29 mouse cellular contexts compared by ENCODE assay signal in genomic region chr6:103335683-103336082, GRCm38 (mm10).
"Had no signal": no experiment of that assay in that cellular context is flagged by ENCODE, and none has a peak within 500 bp of the region (broad histone marks: within the 10 kb centered on the region; RNA-seq: fewer than 3 reads in every experiment).

No protein-coding gene starts in this region.

- H3K9me3 ChIP-seq: limb, embryonic 10.5 days; limb, embryonic 12.5 days; limb, embryonic 13.5 days; limb, embryonic 15.5 days; liver, embryonic 12.5 days; liver, embryonic 13.5 days; liver, embryonic 15.5 days; lung, embryonic 15.5 days; megakaryocyte, embryonic 14.5 days; midbrain, embryonic 10.5 days; midbrain, embryonic 12.5 days; midbrain, embryonic 13.5 days; midbrain, embryonic 15.5 days had no signal

- H3K4me1 ChIP-seq: limb, embryonic 10.5 days; limb, embryonic 12.5 days; limb, embryonic 13.5 days; limb, embryonic 15.5 days; liver, embryonic 12.5 days; liver, embryonic 13.5 days; liver, embryonic 15.5 days; lung, embryonic 15.5 days had no signal

- ATAC-seq: liver, embryonic 12.5 days; liver, postnatal 0 days; lung, postnatal 0 days; midbrain, embryonic 13.5 days; midbrain, embryonic 15.5 days; midbrain, embryonic 16.5 days had no signal

- H3K4me3 ChIP-seq: limb, embryonic 10.5 days; limb, embryonic 12.5 days; limb, embryonic 13.5 days; limb, embryonic 15.5 days; liver, embryonic 12.5 days; liver, embryonic 13.5 days; liver, embryonic 15.5 days; lung, embryonic 15.5 days; megakaryocyte, embryonic 14.5 days; midbrain, embryonic 10.5 days; midbrain, embryonic 12.5 days; midbrain, embryonic 13.5 days; midbrain, embryonic 15.5 days; myocyte had no signal

- H3K27me3 ChIP-seq: limb, embryonic 12.5 days; limb, embryonic 13.5 days; limb, embryonic 15.5 days; liver, embryonic 12.5 days; liver, embryonic 13.5 days; liver, embryonic 15.5 days; lung, embryonic 15.5 days; megakaryocyte, embryonic 14.5 days; midbrain, embryonic 12.5 days; midbrain, embryonic 13.5 days; midbrain, embryonic 15.5 days had no signal

- H3K27ac ChIP-seq: limb, embryonic 10.5 days; limb, embryonic 12.5 days; limb, embryonic 13.5 days; limb, embryonic 15.5 days; liver, embryonic 12.5 days; liver, embryonic 13.5 days; liver, embryonic 14.5 days; liver, embryonic 15.5 days; lung, embryonic 15.5 days; macrophage; midbrain, embryonic 10.5 days; midbrain, embryonic 12.5 days; midbrain, embryonic 13.5 days; midbrain, embryonic 15.5 days had no signal

- H3K36me3 ChIP-seq: limb, embryonic 10.5 days; limb, embryonic 12.5 days; limb, embryonic 13.5 days; limb, embryonic 15.5 days; liver, embryonic 12.5 days; liver, embryonic 13.5 days; liver, embryonic 15.5 days; lung, embryonic 15.5 days; midbrain, embryonic 10.5 days; midbrain, embryonic 12.5 days; midbrain, embryonic 13.5 days; midbrain, embryonic 15.5 days had no signal

- DNase-seq: left cerebral cortex, postnatal 4 days; liver; liver, embryonic 13.5 days; liver, postnatal 0 days; lung, adult 18-20 months; lung, adult 2 months; lung, embryonic 14.5 days; lung, postnatal 10 days; lung, postnatal 14 days; lung, postnatal 36 days; lung, postnatal 4 days; midbrain, embryonic 14.5 days had no signal
